8 mouse cellular contexts compared by ENCODE assay signal in genomic region chr12:111669961-111670360, GRCm38 (mm10). TPM values are rescaled to one million over a fixed set of nuclear protein-coding genes. Genes with fewer than 3 reads are reported as not detected.
A peak's percentile ranks its signal among the peaks of the same experiment; 100 is the strongest.
DNase-seq lines count a peak whose midpoint lies in the region; ATAC-seq lines count a peak whose summit lies in the region.

No protein-coding gene starts in this region.

- H3K27ac ChIP-seq in heart, embryonic 14.5 days (replicated peaks in 1 of 2; ENCODE audit: control insufficient read depth in 1 of 2, insufficient read depth in 1 of 2, low read depth in 2 of 2, low read length in 2 of 2) = no peak overlapping the region
- peak overlapping the region; percentile 89; the same call in 1 of the 2 replicates for H3K27ac ChIP-seq in embryonic facial prominence, embryonic 10.5 days (replicated peaks)
- peak overlapping the region; percentile 95 for H3K27ac ChIP-seq in hindbrain, embryonic 10.5 days
- H3K27ac ChIP-seq in midbrain, embryonic 13.5 days = peak overlapping the region; percentile 95; the same call in 1 of the 2 replicates

- no peak for DNase-seq in heart, postnatal 4 days
- no peak for DNase-seq in embryonic facial prominence, embryonic 10.5 days (ENCODE audit: low spot score)
- DNase-seq in hindbrain, embryonic 10.5 days (ENCODE audit: low spot score) = no peak
- DNase-seq in adrenal gland, postnatal 4 days (ENCODE audit: low spot score in 2 of 2) = no peak
- DNase-seq in layer of hippocampus, adult 9-10 months (ENCODE audit: low spot score) = no peak

- no peaks in the 10 kb centered on the region for H3K9me3 ChIP-seq in heart, embryonic 14.5 days (ENCODE audit: control insufficient read depth, low read length)
- no peaks in the 10 kb centered on the region for H3K9me3 ChIP-seq in embryonic facial prominence, embryonic 10.5 days
- H3K9me3 ChIP-seq in hindbrain, embryonic 10.5 days = no peaks in the 10 kb centered on the region
- no peaks in the 10 kb centered on the region for H3K9me3 ChIP-seq in midbrain, embryonic 13.5 days

- WGBS in heart, embryonic 14.5 days = 76% methylated on average over 8 of the region's 8 CpGs
- WGBS in embryonic facial prominence, embryonic 10.5 days = 57% methylated on average over 8 of the region's 8 CpGs
- WGBS in hindbrain, embryonic 10.5 days = 45% methylated on average over 8 of the region's 8 CpGs
- 29% methylated on average over 8 of the region's 8 CpGs for WGBS in midbrain, embryonic 13.5 days

- no peak overlapping the region for H3K4me3 ChIP-seq in heart, embryonic 14.5 days (ENCODE audit: control insufficient read depth in 1 of 2, insufficient read depth in 1 of 2, low read depth in 1 of 2, low read length in 2 of 2)
- peak overlapping the region; percentile 79 for H3K4me3 ChIP-seq in embryonic facial prominence, embryonic 10.5 days
- peak overlapping the region; percentile 90 for H3K4me3 ChIP-seq in hindbrain, embryonic 10.5 days
- H3K4me3 ChIP-seq in midbrain, embryonic 13.5 days (replicated peaks) = peak overlapping the region; percentile 87

- peaks cover 6% of the 10 kb centered on the region; the same call in 1 of the 2 replicates for H3K36me3 ChIP-seq in heart, embryonic 14.5 days (ENCODE audit: control insufficient read depth, insufficient read depth, low read length)
- H3K36me3 ChIP-seq in embryonic facial prominence, embryonic 10.5 days (replicated peaks) = peaks cover 26% of the 10 kb centered on the region
- H3K36me3 ChIP-seq in hindbrain, embryonic 10.5 days = peaks cover 55% of the 10 kb centered on the region
- H3K36me3 ChIP-seq in midbrain, embryonic 13.5 days = peaks cover 29% of the 10 kb centered on the region

- no peak overlapping the region for H3K9ac ChIP-seq in heart, embryonic 14.5 days (ENCODE audit: low read length)
- peak overlapping the region; percentile 98 for H3K9ac ChIP-seq in midbrain, embryonic 13.5 days (replicated peaks)

- no peaks in the 10 kb centered on the region for H3K27me3 ChIP-seq in heart, embryonic 14.5 days (ENCODE audit: control insufficient read depth, insufficient read depth, low read length)
- H3K27me3 ChIP-seq in embryonic facial prominence, embryonic 10.5 days (replicated peaks; ENCODE audit: low read depth, poor library complexity, severe bottlenecking) = peaks cover 61% of the 10 kb centered on the region
- H3K27me3 ChIP-seq in hindbrain, embryonic 10.5 days (ENCODE audit: insufficient read depth, poor library complexity, severe bottlenecking) = peaks cover 55% of the 10 kb centered on the region
- peaks cover 5% of the 10 kb centered on the region for H3K27me3 ChIP-seq in midbrain, embryonic 13.5 days

- peak overlapping the region; percentile 99 for H3K4me2 ChIP-seq in heart, embryonic 14.5 days (ENCODE audit: low read length)
- H3K4me2 ChIP-seq in midbrain, embryonic 13.5 days (replicated peaks) = peak overlapping the region; percentile 98

- no peak for ATAC-seq in heart, embryonic 14.5 days (ENCODE audit: insufficient number of reproducible peaks, insufficient read depth, low FRiP score, low read depth)
- no peak for ATAC-seq in midbrain, embryonic 13.5 days
- no peak for ATAC-seq in megakaryocyte-erythroid progenitor cell, adult 5-6 weeks (replicated peaks; ENCODE audit: low FRiP score, low TSS enrichment, poor library complexity, severe bottlenecking)

- peaks cover 28 to 57% of the 10 kb centered on the region in 2 experiments for H3K4me1 ChIP-seq in heart, embryonic 14.5 days (ENCODE audit: control insufficient read depth in 2 of 2, insufficient read depth in 2 of 2, low read length in 2 of 2)
- H3K4me1 ChIP-seq in embryonic facial prominence, embryonic 10.5 days = peaks cover 57% of the 10 kb centered on the region
- H3K4me1 ChIP-seq in hindbrain, embryonic 10.5 days (replicated peaks) = peaks cover 53% of the 10 kb centered on the region
- peaks cover 42% of the 10 kb centered on the region for H3K4me1 ChIP-seq in midbrain, embryonic 13.5 days (replicated peaks)

RNA-seq across cellular contexts. Expression of gene Ckb, which starts 2.2 kb away (rescaled TPM):
- 262 and 266 TPM in 2 replicates for polyA plus RNA-seq in heart, embryonic 14.5 days (2014; fragmentation: Nextera tagmentation; extraction: Ambion mirVana)
- 100 to 1,000 TPM; 165 to 181 TPM for total RNA-seq in heart, postnatal 4 days (2021)
- polyA plus RNA-seq in embryonic facial prominence, embryonic 10.5 days (2016; fragmentation: Nextera tagmentation; extraction: Ambion mirVana) = 479 and 683 TPM in 2 replicates
- 2,059 and 2,773 TPM in 2 replicates for polyA plus RNA-seq in hindbrain, embryonic 10.5 days (2016; fragmentation: Nextera tagmentation; extraction: Ambion mirVana)
- polyA plus RNA-seq in midbrain, embryonic 13.5 days (2015; fragmentation: Nextera tagmentation; extraction: Ambion mirVana) = 1,952 and 2,005 TPM in 2 replicates
- 2.7 TPM in 1 of 2 replicates, not detected in the other for total RNA-seq in megakaryocyte-erythroid progenitor cell, adult 5-6 weeks (2014; fragmentation: Nextera tagmentation)
- total RNA-seq in megakaryocyte-erythroid progenitor cell, adult 5-6 weeks (2017) = 1.5 and 4.4 TPM in 2 replicates
- total RNA-seq in adrenal gland, postnatal 4 days (2021) = 10 to 100 TPM; 39.6 to 40.9 TPM

RNA-seq across cellular contexts. Expression of gene Trmt61a, which starts 7.9 kb away (rescaled TPM):
- polyA plus RNA-seq in heart, embryonic 14.5 days (2014; fragmentation: Nextera tagmentation; extraction: Ambion mirVana) = 3.1 and 5.5 TPM in 2 replicates
- total RNA-seq in heart, postnatal 4 days (2021) = 1 to 10 TPM; 9.4 to 9.8 TPM
- polyA plus RNA-seq in embryonic facial prominence, embryonic 10.5 days (2016; fragmentation: Nextera tagmentation; extraction: Ambion mirVana) = 17.7 and 19.6 TPM in 2 replicates
- 15.1 and 16.2 TPM in 2 replicates for polyA plus RNA-seq in hindbrain, embryonic 10.5 days (2016; fragmentation: Nextera tagmentation; extraction: Ambion mirVana)
- 9.0 and 9.4 TPM in 2 replicates for polyA plus RNA-seq in midbrain, embryonic 13.5 days (2015; fragmentation: Nextera tagmentation; extraction: Ambion mirVana)
- total RNA-seq in megakaryocyte-erythroid progenitor cell, adult 5-6 weeks (2014; fragmentation: Nextera tagmentation) = 20.5 and 26.7 TPM in 2 replicates
- 11.1 and 15.4 TPM in 2 replicates for total RNA-seq in megakaryocyte-erythroid progenitor cell, adult 5-6 weeks (2017)
- total RNA-seq in adrenal gland, postnatal 4 days (2021) = 10 to 100 TPM; 11.7 to 13.8 TPM

RNA-seq across cellular contexts. Expression of gene Bag5, which starts 43.1 kb away (rescaled TPM):
- 42.1 and 42.6 TPM in 2 replicates for polyA plus RNA-seq in heart, embryonic 14.5 days (2014; fragmentation: Nextera tagmentation; extraction: Ambion mirVana)
- 10 to 100 TPM; 29.3 to 32.6 TPM for total RNA-seq in heart, postnatal 4 days (2021)
- 50.2 and 58.0 TPM in 2 replicates for polyA plus RNA-seq in embryonic facial prominence, embryonic 10.5 days (2016; fragmentation: Nextera tagmentation; extraction: Ambion mirVana)
- 53.5 and 53.6 TPM in 2 replicates for polyA plus RNA-seq in hindbrain, embryonic 10.5 days (2016; fragmentation: Nextera tagmentation; extraction: Ambion mirVana)
- 63.9 and 68.2 TPM in 2 replicates for polyA plus RNA-seq in midbrain, embryonic 13.5 days (2015; fragmentation: Nextera tagmentation; extraction: Ambion mirVana)
- total RNA-seq in megakaryocyte-erythroid progenitor cell, adult 5-6 weeks (2014; fragmentation: Nextera tagmentation) = 27.7 and 28.9 TPM in 2 replicates
- total RNA-seq in megakaryocyte-erythroid progenitor cell, adult 5-6 weeks (2017) = 33.0 and 52.3 TPM in 2 replicates
- total RNA-seq in adrenal gland, postnatal 4 days (2021) = 10 to 100 TPM; 35.8 to 37.0 TPM

RNA-seq across cellular contexts. Expression of gene Apopt1, which starts 43.1 kb away (rescaled TPM):
- polyA plus RNA-seq in heart, embryonic 14.5 days (2014; fragmentation: Nextera tagmentation; extraction: Ambion mirVana) = 49.7 and 51.0 TPM in 2 replicates
- total RNA-seq in heart, postnatal 4 days (2021) = 10 to 100 TPM; 40.0 to 42.1 TPM
- polyA plus RNA-seq in embryonic facial prominence, embryonic 10.5 days (2016; fragmentation: Nextera tagmentation; extraction: Ambion mirVana) = 56.2 and 56.4 TPM in 2 replicates
- polyA plus RNA-seq in hindbrain, embryonic 10.5 days (2016; fragmentation: Nextera tagmentation; extraction: Ambion mirVana) = 55.3 and 59.2 TPM in 2 replicates
- 59.5 and 59.6 TPM in 2 replicates for polyA plus RNA-seq in midbrain, embryonic 13.5 days (2015; fragmentation: Nextera tagmentation; extraction: Ambion mirVana)
- 62.7 and 67.7 TPM in 2 replicates for total RNA-seq in megakaryocyte-erythroid progenitor cell, adult 5-6 weeks (2014; fragmentation: Nextera tagmentation)
- total RNA-seq in megakaryocyte-erythroid progenitor cell, adult 5-6 weeks (2017) = 55.5 and 56.4 TPM in 2 replicates
- total RNA-seq in adrenal gland, postnatal 4 days (2021) = 10 to 100 TPM; 65.4 to 70.1 TPM

Comparison
In these comparisons a context has a peak if more than half of its experiments do, and no peak if none do; other contexts are left out.
1. H3K27ac ChIP-seq: peak in embryonic facial prominence, embryonic 10.5 days (single experiment), hindbrain, embryonic 10.5 days (single experiment) and midbrain, embryonic 13.5 days (single experiment); none in heart, embryonic 14.5 days (0 of 2).
2. H3K4me3 ChIP-seq: peak in embryonic facial prominence, embryonic 10.5 days (single experiment), hindbrain, embryonic 10.5 days (single experiment) and midbrain, embryonic 13.5 days (single experiment); none in heart, embryonic 14.5 days (0 of 2).